Mouse (Mus musculus) MEL (cell line): ENCODE results near the gene C2. TPM values are rescaled to one million over a fixed set of nuclear protein-coding genes. Genes with fewer than 3 reads are reported as not detected.

Experiments
- DNase-seq: peaks from one replicate; pipeline ENCODE4 v3.0.0; 2011; ENCODE audit warnings: low read depth, low spot score
- H3K27ac ChIP-seq: 2 replicates; pipeline ENCODE4 v1.5.1; 2012; ENCODE audit warnings: low read depth, mild to moderate bottlenecking, control low read depth, low read length, moderate library complexity; ENCODE audit not compliant: control insufficient read depth
- H3K27me3 ChIP-seq, 2 experiments: fragments of 150-350 bp in 1 of 2; sonication (generic) in 1 of 2; 2 replicates each; pipeline ENCODE4 v1.6.1; 2012; ENCODE audit warnings: low read length in 2 of 2, mild to moderate bottlenecking in 2 of 2, improper control_type of control experiment in 1 of 2, moderate library complexity in 1 of 2; ENCODE audit not compliant: insufficient read depth in 2 of 2, control insufficient read depth in 1 of 2
- H3K36me3 ChIP-seq, 2 experiments: 2 replicates each; pipeline ENCODE4 v1.6.1; 2012 to 2014; ENCODE audit warnings: low read length in 2 of 2, improper control_type of control experiment in 1 of 2, inconsistent platforms in 1 of 2, mild to moderate bottlenecking in 1 of 2; ENCODE audit not compliant: insufficient read depth in 2 of 2, control insufficient read depth in 1 of 2
- H3K4me1 ChIP-seq, 2 experiments: fragments of 150-350 bp in 1 of 2; sonication (generic) in 1 of 2; 2 replicates each; pipeline ENCODE4 v1.6.1; 2012; ENCODE audit warnings: low read length in 2 of 2, improper control_type of control experiment in 1 of 2, mild to moderate bottlenecking in 1 of 2; ENCODE audit not compliant: insufficient read depth in 2 of 2, control insufficient read depth in 1 of 2
- H3K4me3 ChIP-seq, 2 experiments: fragments of 150-350 bp in 1 of 2; sonication (generic) in 1 of 2; 2 replicates each; pipeline ENCODE4 v1.5.1; 2012; ENCODE audit warnings: low read depth in 2 of 2, low read length in 2 of 2, mild to moderate bottlenecking in 2 of 2, moderate library complexity in 2 of 2, control low read depth in 1 of 2, improper control_type of control experiment in 1 of 2; ENCODE audit not compliant: control insufficient read depth in 1 of 2, insufficient read depth in 1 of 2
- H3K79me2 ChIP-seq: 2 replicates; pipeline ENCODE4 v1.6.1; 2012; ENCODE audit warnings: mild to moderate bottlenecking, low read length, moderate library complexity; ENCODE audit not compliant: control insufficient read depth, poor library complexity, insufficient read depth
- H3K9ac ChIP-seq: 2 replicates; pipeline ENCODE4 v1.6.1; 2012; ENCODE audit warnings: low read depth, mild to moderate bottlenecking, control low read depth, low read length, moderate library complexity; ENCODE audit not compliant: control insufficient read depth, poor library complexity, severe bottlenecking
- H3K9me3 ChIP-seq: fragments of 150-350 bp; sonication (generic); replicated peaks from 2 replicates; pipeline ENCODE4 v1.6.1; 2012; ENCODE audit warnings: mild to moderate bottlenecking, low read length, improper control_type of control experiment, moderate library complexity; ENCODE audit not compliant: insufficient read depth
- BHLHE40 ChIP-seq: IDR thresholded peaks from 2 replicates; pipeline ENCODE4 v1.6.1; 2012; ENCODE audit warnings: low read depth, mild to moderate bottlenecking, inconsistent platforms, low read length, improper control_type of control experiment, borderline replicate concordance
- CHD1 ChIP-seq: IDR thresholded peaks from 2 replicates; pipeline ENCODE4 v1.6.1; 2012; ENCODE audit warnings: low read depth, mild to moderate bottlenecking, inconsistent platforms, low read length, improper control_type of control experiment
- CTCF ChIP-seq, 3 experiments: IDR thresholded peaks in 2 of 3; conservative IDR thresholded peaks in 1 of 3; 2 replicates each; pipeline ENCODE4 v1.5.1; 2011 to 2012; ENCODE audit warnings: low read length in 3 of 3, low read depth in 2 of 3, mild to moderate bottlenecking in 2 of 3, improper control_type of control experiment in 1 of 3, inconsistent platforms in 1 of 3, mixed read lengths in 1 of 3, moderate library complexity in 1 of 3; ENCODE audit not compliant: control insufficient read depth in 1 of 3, insufficient read depth in 1 of 3, poor library complexity in 1 of 3, severe bottlenecking in 1 of 3
- E2F4 ChIP-seq: IDR thresholded peaks from 2 replicates; pipeline ENCODE4 v1.6.1; 2011; ENCODE audit warnings: low read depth, low read length, improper control_type of control experiment, borderline replicate concordance
- EP300 ChIP-seq, 2 experiments: IDR thresholded peaks; 2 replicates each; pipeline ENCODE4 v1.6.1; 2011; ENCODE audit warnings: improper control_type of control experiment in 2 of 2, low read length in 2 of 2, low read depth in 1 of 2, mild to moderate bottlenecking in 1 of 2
- ETS1 ChIP-seq: IDR thresholded peaks from 2 replicates; pipeline ENCODE4 v1.6.1; 2012; ENCODE audit warnings: low read depth, mild to moderate bottlenecking, inconsistent platforms, low read length, improper control_type of control experiment, moderate library complexity
- GABPA ChIP-seq: IDR thresholded peaks from 2 replicates; pipeline ENCODE4 v1.6.1; 2012; ENCODE audit warnings: low read depth, mild to moderate bottlenecking, inconsistent platforms, low read length, improper control_type of control experiment, moderate library complexity
- HCFC1 ChIP-seq: IDR thresholded peaks from 2 replicates; pipeline ENCODE4 v1.6.1; 2012; ENCODE audit warnings: low read depth, mild to moderate bottlenecking, inconsistent platforms, low read length, improper control_type of control experiment, moderate library complexity
- JUND ChIP-seq: IDR thresholded peaks from 2 replicates; pipeline ENCODE4 v1.6.1; 2011; ENCODE audit warnings: low read depth, mild to moderate bottlenecking, improper control_type of control experiment, low read length
- KAT2A ChIP-seq: conservative IDR thresholded peaks from 2 replicates; pipeline ENCODE4 v1.6.1; 2012; ENCODE audit warnings: low read depth, low read length, improper control_type of control experiment, inconsistent platforms
- MAX ChIP-seq: IDR thresholded peaks from 2 replicates; pipeline ENCODE4 v1.6.1; 2011; ENCODE audit warnings: low read length, improper control_type of control experiment
- MAZ ChIP-seq: IDR thresholded peaks from 2 replicates; pipeline ENCODE4 v1.6.1; 2012; ENCODE audit warnings: low read depth, mild to moderate bottlenecking, inconsistent platforms, low read length, improper control_type of control experiment
- MEF2A ChIP-seq: IDR thresholded peaks from 2 replicates; pipeline ENCODE4 v1.6.1; 2014; ENCODE audit warnings: low read depth, mild to moderate bottlenecking, inconsistent platforms, low read length, improper control_type of control experiment; ENCODE audit not compliant: poor library complexity, insufficient replicate concordance, severe bottlenecking; ENCODE audit errors: extremely low read depth
- MXI1 ChIP-seq: IDR thresholded peaks from 2 replicates; pipeline ENCODE4 v1.6.1; 2011; ENCODE audit warnings: mild to moderate bottlenecking, low read depth, low read length, improper control_type of control experiment
- MYB ChIP-seq: IDR thresholded peaks from 2 replicates; pipeline ENCODE4 v1.6.1; 2011; ENCODE audit warnings: mild to moderate bottlenecking, low read depth, low read length, improper control_type of control experiment
- NELFE ChIP-seq: IDR thresholded peaks from 2 replicates; pipeline ENCODE4 v1.6.1; 2011; ENCODE audit warnings: low read depth, low read length, improper control_type of control experiment
- POLR2A ChIP-seq, 2 experiments: IDR thresholded peaks; 2 replicates each; pipeline ENCODE4 v1.6.1; 2011 to 2012; ENCODE audit warnings: low read length in 2 of 2, mild to moderate bottlenecking in 2 of 2, control low read depth in 1 of 2, improper control_type of control experiment in 1 of 2, low read depth in 1 of 2, moderate library complexity in 1 of 2; ENCODE audit not compliant: control insufficient read depth in 1 of 2, insufficient read depth in 1 of 2, poor library complexity in 1 of 2
- RAD21 ChIP-seq: IDR thresholded peaks from 2 replicates; pipeline ENCODE4 v1.6.1; 2011; ENCODE audit warnings: mild to moderate bottlenecking, low read depth, low read length, improper control_type of control experiment
- RCOR1 ChIP-seq: IDR thresholded peaks from 2 replicates; pipeline ENCODE4 v1.6.1; 2012; ENCODE audit warnings: low read depth, mild to moderate bottlenecking, inconsistent platforms, low read length, improper control_type of control experiment
- SIN3A ChIP-seq: IDR thresholded peaks from 2 replicates; pipeline ENCODE4 v1.6.1; 2012; ENCODE audit warnings: low read length, improper control_type of control experiment, inconsistent platforms
- SMC3 ChIP-seq: IDR thresholded peaks from 2 replicates; pipeline ENCODE4 v1.6.1; 2011; ENCODE audit warnings: low read depth, low read length, improper control_type of control experiment
- TAL1 ChIP-seq: IDR thresholded peaks from 2 replicates; pipeline ENCODE4 v1.6.1; 2012; ENCODE audit warnings: mild to moderate bottlenecking, inconsistent platforms, low read length, moderate library complexity, mixed read lengths
- TBP ChIP-seq: IDR thresholded peaks from 2 replicates; pipeline ENCODE4 v1.8.0; 2011; ENCODE audit warnings: low read depth, low read length, improper control_type of control experiment
- USF2 ChIP-seq, 2 experiments: IDR thresholded peaks; 2 replicates each; pipeline ENCODE4 v1.6.1; 2011 to 2012; ENCODE audit warnings: improper control_type of control experiment in 2 of 2, low read length in 2 of 2, borderline replicate concordance in 1 of 2, inconsistent platforms in 1 of 2, low read depth in 1 of 2, mild to moderate bottlenecking in 1 of 2; ENCODE audit not compliant: insufficient read depth in 1 of 2
- ZC3H11A ChIP-seq: IDR thresholded peaks from 2 replicates; pipeline ENCODE4 v1.6.1; 2012; ENCODE audit warnings: low read depth, mild to moderate bottlenecking, inconsistent platforms, low read length, improper control_type of control experiment
- ZKSCAN1 ChIP-seq: IDR thresholded peaks from 2 replicates; pipeline ENCODE4 v1.6.1; 2012; ENCODE audit warnings: low read depth, mild to moderate bottlenecking, inconsistent platforms, low read length, improper control_type of control experiment, moderate library complexity
- ZMIZ1 ChIP-seq: IDR thresholded peaks from 2 replicates; pipeline ENCODE4 v1.6.1; 2012; ENCODE audit warnings: low read depth, mild to moderate bottlenecking, inconsistent platforms, low read length, improper control_type of control experiment, moderate library complexity
- ZNF384 ChIP-seq: IDR thresholded peaks from 2 replicates; pipeline ENCODE4 v1.6.1; 2012; ENCODE audit warnings: low read depth, mild to moderate bottlenecking, inconsistent platforms, low read length, improper control_type of control experiment
- polyA plus RNA-seq, 2 experiments: library from polyadenylated mRNA; stranded (reverse) in 1 of 2; unstranded in 1 of 2; fragments of >175 nt in 1 of 2; fragments of >200 nt in 1 of 2; gene quantifications; 2 replicates each; pipeline versions ENCODE4 v1.2.1 to v1.2.4; 2012; ENCODE audit warnings: low replicate concordance in 2 of 2, low read depth in 1 of 2; ENCODE audit not compliant: insufficient read length in 2 of 2, insufficient read depth in 1 of 2, missing spikeins in 1 of 2
- total RNA-seq: library from RNA; depleted of rRNA; stranded (reverse); fragments of 300-350 nt; gene quantifications from 2 replicates; pipeline ENCODE4 v1.2.3, GENCODE M21; 2012

The C2 gene
- total and polyA plus RNA-seq, 3 experiments, result 2.2 to 9.4 TPM; not detected in 1

- Histone ChIP-seq H3K79me2 (peaks cover 30% of the 10 kb centered on the region), H3K9me3 (no peaks in the 10 kb centered on the region), H3K9ac (peak overlapping the region; percentile 84), H3K4me1 (peaks cover 0 to 12% of the 10 kb centered on the region in 2 experiments; a peak in 3 of 4 replicates), H3K27me3 (no peaks in the 10 kb centered on the region), H3K4me3 (peak overlapping the region; percentile 57 to 84), H3K27ac (peak overlapping the region; percentile 50; the same call in 1 of the 2 replicates)
- DNase-seq, result peak; percentile 57
- no peak for TF ChIP-seq CTCF (IDR thresholded peaks at IDR 0.05 in 2 of 3, conservative IDR thresholded peaks at IDR 0.05 in 1 of 3; ENCODE audit: control insufficient read depth in 1 of 3, insufficient read depth in 1 of 3, low read depth in 2 of 3, low read length in 3 of 3, poor library complexity in 1 of 3, severe bottlenecking in 1 of 3)
- TF ChIP-seq POLR2A (IDR thresholded peaks at IDR 0.05; ENCODE audit: control insufficient read depth in 1 of 2, insufficient read depth in 1 of 2, low read depth in 1 of 2, low read length in 2 of 2, poor library complexity in 1 of 2), result no peak
- no peak for TF ChIP-seq TBP
- TF ChIP-seq GABPA, result no peak
- TF ChIP-seq CHD1, result no peak
- 0 out of 2 replicates have a peak, but pooled peaks have one; percentile 32 for TF ChIP-seq MAX
- no peak for TF ChIP-seq KAT2A
- TF ChIP-seq MXI1, result peak; percentile 27; the same call in 1 of the 2 replicates
- TF ChIP-seq SIN3A, result peak; percentile 22; the same call in 1 of the 2 replicates
- TF ChIP-seq ZC3H11A, result no peak
- peak; percentile 39 for TF ChIP-seq NELFE
- TF ChIP-seq, all 39 proteins: peak for 4
- peaks cover 0 to 11% of the 10 kb centered on the region in 2 experiments; a peak in 2 of 4 replicates for H3K36me3 ChIP-seq
Measured at GRCm38 (mm10) chr17:34894801-34895530, 3.1 kb downstream of the C2 start.

GRCm38 (mm10) chr17:34894074-34894597 is 3.9 kb downstream of the C2 start:
- DNase-seq, result peak; percentile 95
- H3K4me3 ChIP-seq, result peak overlapping the region; percentile 44 to 84
- H3K4me1 ChIP-seq, result peaks cover 0 to 12% of the 10 kb centered on the region in 2 experiments; a peak in 2 of 4 replicates
- H3K27me3 ChIP-seq, result no peaks in the 10 kb centered on the region
- H3K36me3 ChIP-seq, result peaks cover 0 to 11% of the 10 kb centered on the region in 2 experiments; a peak in 2 of 4 replicates
- peaks cover 24% of the 10 kb centered on the region for H3K79me2 ChIP-seq
- H3K27ac ChIP-seq, result peak overlapping the region; percentile 12
- no peaks in the 10 kb centered on the region for H3K9me3 ChIP-seq
- peak overlapping the region; percentile 84 for H3K9ac ChIP-seq
- TF ChIP-seq ZNF384 (no peak), HCFC1 (peak; percentile 70), RCOR1 (no peak), RAD21 (no peak), TAL1 (peak; percentile 80), SIN3A (peak; percentile 38; the same call in 1 of the 2 replicates), MAZ (peak; percentile 97), MYB (no peak), MEF2A (no peak), E2F4 (no peak), ZMIZ1 (0 out of 2 replicates have a peak, but pooled peaks have one; percentile 12), USF2 (IDR thresholded peaks at IDR 0.05; ENCODE audit: borderline replicate concordance in 1 of 2, insufficient read depth in 1 of 2, low read depth in 1 of 2, low read length in 2 of 2) (no peak), TBP (no peak), ZC3H11A (no peak), ETS1 (peak; percentile 56; the same call in 1 of the 2 replicates), CHD1 (no peak), BHLHE40 (peak; percentile 37; the same call in 1 of the 2 replicates), MXI1 (no peak), EP300 (IDR thresholded peaks at IDR 0.05; ENCODE audit: low read depth in 1 of 2, low read length in 2 of 2) (peak in 1 of 2 experiments; percentile 29; a peak in 1 of 4 replicates), SMC3 (no peak), KAT2A (no peak), JUND (no peak), ZKSCAN1 (no peak), POLR2A (IDR thresholded peaks at IDR 0.05; ENCODE audit: control insufficient read depth in 1 of 2, insufficient read depth in 1 of 2, low read depth in 1 of 2, low read length in 2 of 2, poor library complexity in 1 of 2) (0 out of 4 replicates have a peak, but pooled peaks of 1 of the 2 experiments have one; percentile 12)
